Mouse (Mus musculus): ENCODE data around the gene Ivd.

- TF ChIP-seq CTCF (IDR thresholded peaks at IDR 0.05; ENCODE audit: insufficient read depth, low read depth, low read length) (no peak), POLR2A (IDR thresholded peaks at IDR 0.05; ENCODE audit: insufficient read depth, low read depth, low read length) (no peak)
These were observed 44.4 kb downstream of the Ivd start for GRCm38 (mm10) chr2:118906118-118906492.

Data from olfactory bulb, adult 2 months (tissue).